Mouse (Mus musculus): ENCODE measurements around the gene Lyzl6. TPM values are rescaled to one million over a fixed set of nuclear protein-coding genes. Genes with fewer than 3 reads are reported as not detected.

The Lyzl6 gene
- total RNA-seq (2023), result not detected in 2 replicates

DNA sequence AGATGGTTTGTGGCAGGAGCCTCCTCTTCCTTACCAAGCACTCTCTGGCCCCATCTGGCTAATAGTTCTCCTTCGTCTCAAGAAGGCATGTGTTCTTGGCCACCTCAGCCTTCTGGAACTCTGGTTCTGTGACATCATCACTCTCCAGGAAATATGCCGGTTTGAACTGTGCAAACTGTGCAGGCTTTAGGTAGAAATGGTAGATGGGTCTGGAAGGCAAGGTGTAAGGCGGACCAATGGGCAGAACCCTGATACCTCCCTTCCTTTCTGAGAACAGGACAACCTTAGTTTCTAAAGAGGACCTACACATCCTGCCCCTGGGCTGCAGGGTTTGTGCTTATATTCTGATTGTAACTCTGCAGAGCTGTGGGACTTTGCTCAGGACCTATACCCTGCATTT, at the start of gene Lyzl6:
Gene Lyzl6, minus strand, starts transcription at position 101 of the 400 bp plus-strand sequence.

DNA sequence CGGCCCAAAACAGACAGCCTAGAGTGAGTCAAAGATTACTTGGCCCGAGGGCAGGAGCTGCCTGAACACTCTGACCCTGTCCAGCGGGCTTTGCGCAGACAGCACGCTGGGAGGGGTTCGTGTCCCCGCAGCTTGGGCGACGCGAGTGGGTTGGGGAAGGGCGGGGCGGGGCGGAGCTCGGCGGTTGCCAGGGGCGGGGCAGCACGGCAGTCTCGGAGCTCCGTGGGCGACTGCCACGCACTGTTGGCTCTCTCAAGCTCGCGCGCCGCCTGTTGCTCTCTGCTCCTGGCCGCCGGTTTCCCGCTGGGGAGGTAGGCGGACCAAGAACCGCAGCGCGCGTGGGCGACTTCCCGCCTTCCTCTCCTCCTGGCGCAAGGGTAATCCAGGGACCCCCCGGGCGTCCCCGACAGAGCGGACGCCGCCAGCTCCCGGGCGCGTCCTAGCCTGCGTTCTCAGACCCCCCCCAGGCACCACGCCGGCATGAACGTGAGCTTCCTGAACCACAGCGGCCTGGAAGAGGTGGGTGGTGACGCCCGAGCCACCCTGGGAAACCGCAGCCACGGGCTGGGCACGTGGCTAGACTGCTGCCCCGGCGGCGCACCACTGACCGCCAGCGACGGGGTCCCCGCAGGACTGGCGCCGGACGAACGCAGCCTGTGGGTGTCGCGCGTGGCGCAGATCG, 10.8 kb upstream of the Lyzl6 start, which contains the start of gene Rprml:
Gene Rprml, plus strand, starts transcription at position 270 of the 682 bp plus-strand sequence.

DNA sequence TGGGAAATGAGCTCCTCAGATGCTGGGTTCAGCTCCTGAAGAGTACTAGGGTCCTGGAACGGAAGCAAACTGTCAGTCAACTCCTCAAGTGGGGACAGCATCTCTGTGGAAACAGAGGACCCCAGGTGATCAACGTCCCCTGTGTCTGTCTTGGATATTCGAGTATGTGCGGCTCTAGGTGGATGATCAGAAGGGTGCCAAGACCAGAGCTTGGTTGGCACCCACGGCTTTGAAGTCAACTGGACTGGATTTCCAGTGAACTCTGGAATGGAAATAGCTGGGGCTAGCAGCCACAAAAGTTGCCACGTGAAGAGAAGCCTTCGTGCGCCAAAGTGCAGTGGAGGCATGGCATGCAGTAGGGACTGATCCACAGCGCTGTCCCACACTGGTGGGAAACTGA, 17.6 kb downstream of the Lyzl6 start, which contains the start of gene Gm884:
Gene Gm884, minus strand, starts transcription at position 101 of the 400 bp plus-strand sequence.

Other genes with a start within 250 kb of the Lyzl6 start
- 52.4 and 67.9 TPM in 2 replicates for gene Plekhm1, start 226.2 kb downstream of the Lyzl6 start, total RNA-seq (2023)
- gene Lrrc37a, start 134.3 kb downstream of the Lyzl6 start, total RNA-seq (2023), result not detected in 2 replicates
- gene Gm884, start 17.8 kb downstream of the Lyzl6 start, total RNA-seq (2023), result not detected in 2 replicates
- not detected in 2 replicates for gene Rprml, start 10.7 kb upstream of the Lyzl6 start, total RNA-seq (2023)
- gene Gosr2, start 59.0 kb upstream of the Lyzl6 start, total RNA-seq (2023), result 57.1 and 64.0 TPM in 2 replicates
- not detected in 2 replicates for gene Wnt9b, start 110.9 kb upstream of the Lyzl6 start, total RNA-seq (2023)
- gene Wnt3, start 135.3 kb upstream of the Lyzl6 start, total RNA-seq (2023), result not detected in 2 replicates